8 mouse cellular contexts compared by ENCODE assay signal in the genomic region with DNA sequence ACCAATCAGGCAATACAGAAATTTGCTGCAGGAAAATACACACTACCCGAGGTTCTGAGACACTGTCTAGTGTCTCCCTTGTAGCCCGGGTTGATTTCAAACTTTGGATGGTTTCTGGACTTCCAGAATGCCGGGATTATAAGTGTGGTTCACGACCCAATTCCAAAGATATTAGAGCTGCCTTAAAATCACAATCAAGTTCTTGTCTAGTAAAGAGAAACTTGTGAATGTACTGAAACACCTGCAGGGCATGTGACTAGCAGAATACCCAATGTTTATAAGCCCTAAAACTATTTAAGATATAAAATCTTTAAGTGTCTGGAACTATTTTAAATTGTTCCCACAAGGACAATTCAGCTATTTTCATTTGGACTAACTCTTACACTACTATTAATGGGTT. TPM values are rescaled to one million over a fixed set of nuclear protein-coding genes. Genes with fewer than 3 reads are reported as not detected.
DNase-seq lines count a peak whose midpoint lies in the region; ATAC-seq and TF ChIP-seq lines count a peak whose summit lies in the region.

No protein-coding gene starts in this region.

- no peak for TF ChIP-seq CTCF in layer of hippocampus, adult 2 months (conservative IDR thresholded peaks at IDR 0.05)

- H3K4me3 ChIP-seq in layer of hippocampus, adult 2 months, result peak overlapping the region; percentile 90
- H3K4me3 ChIP-seq in brown adipose tissue, adult 24 weeks (ENCODE audit: insufficient read depth, low read depth, low read length), result 0 out of 2 replicates have a peak overlapping the region, but pooled peaks have one; percentile 30
- peak overlapping the region; percentile 95 for H3K4me3 ChIP-seq in intestine, embryonic 14.5 days (ENCODE audit: low read depth, low read length)
- peak overlapping the region; percentile 96 for H3K4me3 ChIP-seq in neural tube, embryonic 12.5 days

- no peak for DNase-seq in layer of hippocampus, adult 2 months (ENCODE audit: low spot score in 2 of 2)
- DNase-seq in layer of hippocampus, postnatal 14 days (ENCODE audit: low spot score in 2 of 2), result no peak
- no peak for DNase-seq in intestine, embryonic 14.5 days (ENCODE audit: low spot score)
- no peak for DNase-seq in cerebellum, postnatal 14 days
- DNase-seq in urinary bladder, postnatal 4 days (ENCODE audit: low spot score in 2 of 2), result no peak
- no peak for DNase-seq in gastrocnemius, adult 18-20 months (ENCODE audit: low spot score)

- H3K4me2 ChIP-seq in intestine, embryonic 14.5 days (ENCODE audit: low read length), result peak overlapping the region; percentile 72
- H3K4me2 ChIP-seq in neural tube, embryonic 12.5 days (replicated peaks), result peak overlapping the region; percentile 79

- H3K27ac ChIP-seq in layer of hippocampus, adult 2 months, result no peak overlapping the region
- no peak overlapping the region for H3K27ac ChIP-seq in brown adipose tissue, adult 24 weeks (replicated peaks; ENCODE audit: low read depth, low read length)
- no peak overlapping the region for H3K27ac ChIP-seq in intestine, embryonic 14.5 days (ENCODE audit: low read depth)
- H3K27ac ChIP-seq in neural tube, embryonic 12.5 days, result no peak overlapping the region

- peaks cover 20% of the 10 kb centered on the region for H3K4me1 ChIP-seq in brown adipose tissue, adult 24 weeks (ENCODE audit: control insufficient read depth, insufficient read depth, insufficient read length, low read length)
- peaks cover 34% of the 10 kb centered on the region for H3K4me1 ChIP-seq in intestine, embryonic 14.5 days (replicated peaks; ENCODE audit: control insufficient read depth, insufficient read depth, low read length)
- H3K4me1 ChIP-seq in neural tube, embryonic 12.5 days, result peaks cover 32% of the 10 kb centered on the region

- no peak for ATAC-seq in intestine, embryonic 14.5 days (replicated peaks; ENCODE audit: low FRiP score, low TSS enrichment, low read depth)
- no peak for ATAC-seq in neural tube, embryonic 12.5 days (ENCODE audit: low FRiP score, low read depth)

- WGBS in intestine, embryonic 14.5 days, result 3% methylated on average over 4 of the region's 4 CpGs
- 14% methylated on average over 4 of the region's 4 CpGs for WGBS in neural tube, embryonic 12.5 days

- H3K9ac ChIP-seq in intestine, embryonic 14.5 days (ENCODE audit: low read length), result peak overlapping the region; percentile 95; the same call in 1 of the 2 replicates
- 0 out of 2 replicates have a peak overlapping the region, but pooled peaks have one; percentile 21 for H3K9ac ChIP-seq in neural tube, embryonic 12.5 days

- H3K27me3 ChIP-seq in intestine, embryonic 14.5 days (replicated peaks; ENCODE audit: control insufficient read depth, insufficient read depth, low read length), result no peaks in the 10 kb centered on the region
- no peaks in the 10 kb centered on the region for H3K27me3 ChIP-seq in neural tube, embryonic 12.5 days (replicated peaks)

- H3K9me3 ChIP-seq in intestine, embryonic 14.5 days (ENCODE audit: control insufficient read depth, low read length), result no peaks in the 10 kb centered on the region
- no peaks in the 10 kb centered on the region for H3K9me3 ChIP-seq in neural tube, embryonic 12.5 days

- peaks cover 3% of the 10 kb centered on the region; the same call in 1 of the 2 replicates for H3K36me3 ChIP-seq in intestine, embryonic 14.5 days (ENCODE audit: control insufficient read depth, insufficient read depth, low read length)
- H3K36me3 ChIP-seq in neural tube, embryonic 12.5 days, result no peaks in the 10 kb centered on the region

RNA-seq across cellular contexts. Expression of a gene that starts 1.6 kb away (rescaled TPM):
- total RNA-seq in layer of hippocampus, adult 2 months (2021), result 100 to 1,000 TPM; 131 to 137 TPM
- 100 to 1,000 TPM; 150 to 156 TPM for total RNA-seq in layer of hippocampus, postnatal 14 days (2021)
- polyA plus RNA-seq in brown adipose tissue, adult 24 weeks (2012; ENCODE audit: insufficient read depth, insufficient read length, missing spikeins), result 81.7 and 128 TPM in 2 replicates
- polyA plus RNA-seq in intestine, embryonic 14.5 days (2014; fragmentation: Nextera tagmentation; extraction: Ambion mirVana), result 186 and 200 TPM in 2 replicates
- polyA plus RNA-seq in neural tube, embryonic 12.5 days (2016; fragmentation: Nextera tagmentation; extraction: Ambion mirVana), result 285 and 302 TPM in 2 replicates
- 100 to 1,000 TPM; 138 to 142 TPM for total RNA-seq in gastrocnemius, adult 18-20 months (2021)

RNA-seq across cellular contexts. Expression of a gene that starts 30.2 kb away (rescaled TPM):
- not detected for total RNA-seq in layer of hippocampus, adult 2 months (2021)
- under 1 TPM in 1 of 2 experiments, not detected in 1; 0.36 TPM for total RNA-seq in layer of hippocampus, postnatal 14 days (2021)
- polyA plus RNA-seq in brown adipose tissue, adult 24 weeks (2012; ENCODE audit: insufficient read depth, insufficient read length, missing spikeins), result not detected in 2 replicates
- polyA plus RNA-seq in intestine, embryonic 14.5 days (2014; fragmentation: Nextera tagmentation; extraction: Ambion mirVana), result not detected in 2 replicates
- 0.10 and 0.30 TPM in 2 replicates for polyA plus RNA-seq in neural tube, embryonic 12.5 days (2016; fragmentation: Nextera tagmentation; extraction: Ambion mirVana)
- total RNA-seq in gastrocnemius, adult 18-20 months (2021), result not detected

Comparison
In these comparisons a context has a peak if more than half of its experiments do, and no peak if none do; other contexts are left out.
1. H3K4me3 ChIP-seq: peak in every context shown above with its lines; median percentile 96 in neural tube, embryonic 12.5 days; 95 in intestine, embryonic 14.5 days; 90 in layer of hippocampus, adult 2 months; 30 in brown adipose tissue, adult 24 weeks.